Mouse (Mus musculus) small intestine, adult 2 months (tissue): ENCODE results near the gene Gm20388. TPM values are rescaled to one million over a fixed set of nuclear protein-coding genes. Genes with fewer than 3 reads are reported as not detected.

Experiments used
- H3K27ac ChIP-seq: fragments of 200-500 bp; 2 replicates; pipeline ENCODE4 v1.5.1; 2012; ENCODE audit warnings: low read depth, low read length, control low read depth, inconsistent platforms; ENCODE audit not compliant: insufficient read depth
- H3K27me3 ChIP-seq: fragments of 200-500 bp; 2 replicates; pipeline ENCODE4 v1.6.1; 2012; ENCODE audit warnings: mild to moderate bottlenecking, moderate library complexity, low read length, inconsistent platforms; ENCODE audit not compliant: control insufficient read depth, insufficient read depth
- H3K36me3 ChIP-seq: fragments of 200-500 bp; 2 replicates; pipeline ENCODE4 v1.6.1; 2012; ENCODE audit warnings: mild to moderate bottlenecking, low read length, control low read depth, inconsistent platforms; ENCODE audit not compliant: control insufficient read depth, insufficient read depth
- H3K4me1 ChIP-seq: fragments of 200-500 bp; 2 replicates; pipeline ENCODE4 v1.6.1; 2012; ENCODE audit warnings: low read length, inconsistent platforms, mixed read lengths; ENCODE audit not compliant: control insufficient read depth, insufficient read depth, insufficient read length
- H3K4me3 ChIP-seq: fragments of 200-500 bp; 2 replicates; pipeline ENCODE4 v1.5.1; 2012; ENCODE audit warnings: low read depth, mild to moderate bottlenecking, control low read depth, inconsistent platforms, low read length, moderate library complexity
- CTCF ChIP-seq: fragments of 200-500 bp; IDR thresholded peaks from 2 replicates; pipeline ENCODE4 v1.5.1; 2012; ENCODE audit warnings: low read depth, mild to moderate bottlenecking, control low read depth, inconsistent platforms, low read length, moderate library complexity, mixed read lengths; ENCODE audit not compliant: insufficient replicate concordance, insufficient read length; ENCODE audit errors: extremely low read depth
- POLR2A ChIP-seq: fragments of 200-500 bp; IDR thresholded peaks from 2 replicates; pipeline ENCODE4 v1.6.1; 2012; ENCODE audit warnings: low read depth, mild to moderate bottlenecking, control low read depth, inconsistent platforms, low read length, moderate library complexity
- WGBS: fragments of 180-500 bp; shearing (Covaris S2); methylation state at CpG from one replicate; pipeline ENCODE4 v1.1.7; 2018; 5-methylcytosine and 5-hydroxymethylcytosine counted together
- polyA plus RNA-seq: library from polyadenylated mRNA; depleted of rRNA; stranded (reverse); fragments of >200 nt; gene quantifications from 2 replicates; pipeline ENCODE4 v1.2.3, GENCODE M21; 2012

Gene Gm20388
- polyA plus RNA-seq, 1 experiment, result 37.3 TPM

DNA sequence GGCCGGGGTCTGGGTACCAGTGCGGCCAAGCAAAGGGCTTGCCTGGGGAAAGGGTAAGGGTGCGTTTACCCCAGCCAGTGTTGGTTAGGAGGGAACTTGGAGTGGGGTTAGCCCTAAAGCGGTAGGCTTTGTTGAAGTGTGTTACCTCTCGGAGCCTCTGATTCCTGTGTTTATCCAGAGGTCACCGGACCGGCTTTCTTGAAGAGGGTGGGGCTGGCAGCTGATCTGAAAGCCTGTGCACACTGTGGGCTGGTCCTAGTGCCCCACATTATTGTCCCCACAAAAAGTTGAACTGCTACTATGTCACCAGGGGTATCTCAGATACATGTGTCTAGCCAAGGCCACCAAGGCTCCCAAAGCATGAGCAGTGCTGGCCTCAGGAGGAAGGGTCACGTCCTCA lies 2328.1 kb downstream of the Gm20388 start:
- WGBS, result 29% methylated on average over 8 of the region's 8 CpGs
- Histone ChIP-seq H3K27me3 (no peaks in the 10 kb centered on the region), H3K4me1 (no peaks in the 10 kb centered on the region), H3K4me3 (no peak overlapping the region), H3K27ac (no peak overlapping the region), H3K36me3 (no peaks in the 10 kb centered on the region)
- TF ChIP-seq CTCF, result no peak
- no peak for TF ChIP-seq POLR2A

DNA sequence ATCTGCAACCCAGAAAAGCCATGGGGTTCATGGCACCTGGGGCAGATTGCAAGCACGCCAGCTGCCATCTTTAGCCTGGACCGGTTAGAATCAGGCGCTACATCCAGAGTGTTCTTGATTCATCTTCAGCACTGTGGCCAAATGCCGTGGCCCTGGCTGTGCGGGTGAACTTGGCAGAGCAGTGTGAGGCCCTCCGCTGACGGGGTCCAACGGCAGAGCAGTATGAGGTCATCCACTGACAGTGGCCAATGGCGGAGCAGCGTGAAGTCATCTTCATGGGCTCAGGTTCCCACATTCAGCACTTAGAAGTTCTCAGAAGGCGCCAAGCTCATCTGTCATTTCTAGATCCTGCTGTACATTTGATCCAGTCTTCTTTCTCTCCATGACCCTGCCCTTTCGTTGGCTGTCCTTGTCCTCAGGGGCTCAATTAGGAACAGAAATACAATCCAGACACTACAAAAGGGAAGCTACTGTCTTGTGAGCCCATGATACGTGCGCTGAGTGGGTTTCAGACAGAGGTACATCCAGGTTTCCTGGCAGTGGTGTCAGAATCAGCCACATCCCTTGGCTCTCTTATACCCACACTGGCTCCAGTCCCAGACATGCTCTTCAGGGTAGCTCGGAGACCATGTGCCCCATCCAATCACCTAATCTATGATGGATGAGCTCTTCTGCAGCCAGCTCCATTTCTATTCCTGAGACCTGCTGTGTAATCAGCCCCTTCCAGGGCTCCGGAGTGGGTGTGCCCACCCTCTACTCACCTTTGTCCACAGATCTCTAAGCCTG lies 2329.8 kb downstream of the Gm20388 start:
- 81% methylated on average over 16 of the region's 16 CpGs for WGBS
- no peaks in the 10 kb centered on the region for H3K36me3 ChIP-seq
- H3K27me3 ChIP-seq, result no peaks in the 10 kb centered on the region
- no peaks in the 10 kb centered on the region for H3K4me1 ChIP-seq
- no peak overlapping the region for H3K27ac ChIP-seq
- TF ChIP-seq CTCF (no peak), POLR2A (no peak)
- H3K4me3 ChIP-seq, result no peak overlapping the region

GRCm38 (mm10) chr8:122243310-122243709 lies 2332.7 kb downstream of the Gm20388 start:
- no peak overlapping the region for H3K27ac ChIP-seq
- no peaks in the 10 kb centered on the region for H3K36me3 ChIP-seq
- H3K4me3 ChIP-seq, result no peak overlapping the region
- no peaks in the 10 kb centered on the region for H3K4me1 ChIP-seq
- 65% methylated on average over 4 of the region's 4 CpGs for WGBS
- TF ChIP-seq CTCF (no peak), POLR2A (no peak)
- H3K27me3 ChIP-seq, result no peaks in the 10 kb centered on the region

- no peaks in the 10 kb centered on the region for H3K36me3 ChIP-seq
- no peaks in the 10 kb centered on the region for H3K4me1 ChIP-seq
- TF ChIP-seq POLR2A (no peak), CTCF (no peak)
- no peak overlapping the region for H3K27ac ChIP-seq
- H3K4me3 ChIP-seq, result no peak overlapping the region
- WGBS, result 81% methylated on average over 6 of the region's 6 CpGs
- H3K27me3 ChIP-seq, result no peaks in the 10 kb centered on the region
Observed at GRCm38 (mm10) chr8:122245161-122245560, 2334.5 kb downstream of the Gm20388 start.

DNA sequence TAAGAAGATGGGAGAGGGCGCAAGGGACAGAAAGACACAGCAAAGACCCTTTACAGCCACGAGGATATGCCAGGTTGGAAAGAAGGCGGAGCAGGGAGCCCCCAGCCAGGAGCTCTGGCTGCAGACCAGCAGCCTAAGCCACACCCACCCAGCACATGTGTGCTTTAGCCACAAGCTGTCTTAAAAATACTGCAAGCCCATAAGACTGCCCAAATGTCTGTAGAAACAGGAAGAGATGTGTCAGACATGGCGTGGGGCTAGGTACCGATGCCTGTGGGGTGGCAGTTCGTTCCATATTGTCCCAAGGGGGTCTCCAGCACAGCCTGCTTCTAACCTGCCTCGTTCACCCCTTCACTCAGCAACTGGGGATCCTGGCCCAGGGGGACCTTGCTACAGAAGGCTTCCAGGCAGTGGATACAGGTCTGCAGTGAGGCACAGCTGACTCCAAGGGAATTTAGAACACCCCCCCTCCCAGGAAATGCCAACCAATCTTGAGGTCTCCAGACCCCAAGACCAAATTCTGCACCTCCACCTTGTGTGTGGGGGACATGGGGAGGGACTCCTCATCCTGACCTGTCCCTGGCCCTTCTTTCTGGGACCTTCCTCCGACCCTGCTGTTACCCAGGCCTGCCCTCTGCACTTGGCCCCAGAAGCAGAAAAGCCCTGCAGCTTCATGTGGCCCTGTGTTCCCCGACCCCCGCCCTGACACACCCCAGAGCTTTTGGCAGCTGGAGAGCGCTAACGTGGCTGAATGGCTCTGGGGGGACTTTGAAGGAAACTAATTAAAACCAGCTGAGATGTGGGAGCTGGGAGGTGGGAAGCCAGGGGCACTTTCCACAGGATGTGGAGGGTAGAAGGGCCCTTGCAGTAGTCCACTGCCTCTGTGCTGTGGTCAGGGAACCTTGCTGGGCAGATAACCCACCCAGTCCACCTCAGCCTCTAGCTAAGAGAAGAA lies 2335.9 kb downstream of the Gm20388 start:
- H3K27me3 ChIP-seq, result no peaks in the 10 kb centered on the region
- 41% methylated on average over 12 of the region's 12 CpGs for WGBS
- no peaks in the 10 kb centered on the region for H3K36me3 ChIP-seq
- H3K4me3 ChIP-seq, result no peak overlapping the region
- TF ChIP-seq CTCF, result no peak
- no peak for TF ChIP-seq POLR2A
- no peaks in the 10 kb centered on the region for H3K4me1 ChIP-seq
- no peak overlapping the region for H3K27ac ChIP-seq

DNA sequence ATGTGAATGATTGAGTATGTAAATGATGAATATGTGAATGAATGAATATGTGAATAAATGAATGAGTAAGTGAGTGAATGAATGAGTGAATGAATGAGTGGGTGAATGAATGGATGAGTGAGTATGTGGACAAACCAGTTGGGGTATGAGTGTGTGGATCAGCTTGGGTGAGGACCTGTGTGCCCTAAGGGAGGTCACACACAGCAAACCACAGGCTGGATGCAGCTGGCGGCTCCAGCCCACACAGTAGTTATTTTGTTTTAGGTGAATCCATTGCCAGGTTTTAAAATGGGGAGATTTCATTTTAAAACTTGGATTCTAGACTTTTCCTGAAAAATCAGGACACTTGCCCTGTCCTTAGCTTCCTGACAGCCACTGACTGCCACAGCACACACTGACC lies 2341.1 kb downstream of the Gm20388 start:
- WGBS, result 91% methylated on average over 1 of the region's 1 CpGs
- TF ChIP-seq CTCF (no peak), POLR2A (no peak)
- Histone ChIP-seq H3K4me3 (no peak overlapping the region), H3K36me3 (no peaks in the 10 kb centered on the region), H3K4me1 (no peaks in the 10 kb centered on the region), H3K27ac (no peak overlapping the region), H3K27me3 (no peaks in the 10 kb centered on the region)

GRCm38 (mm10) chr8:122252366-122252765 lies 2341.7 kb downstream of the Gm20388 start:
- TF ChIP-seq POLR2A (no peak), CTCF (no peak)
- 50% methylated on average over 5 of the region's 5 CpGs for WGBS

More at GRCm38 (mm10) chr8:122252366-122252765, 2341.7 kb downstream of the Gm20388 start:
- no peak overlapping the region for H3K4me3 ChIP-seq
- no peak overlapping the region for H3K27ac ChIP-seq
- no peaks in the 10 kb centered on the region for H3K36me3 ChIP-seq
- H3K27me3 ChIP-seq, result no peaks in the 10 kb centered on the region
- no peaks in the 10 kb centered on the region for H3K4me1 ChIP-seq
